Mouse (Mus musculus) midbrain, embryonic 10.5 days (tissue): ENCODE data around the gene Rbm38. TPM values are rescaled to one million over a fixed set of nuclear protein-coding genes. Genes with fewer than 3 reads are reported as not detected.

Source experiments
- DNase-seq: peaks from one replicate; pipeline ENCODE4 v3.0.0-alpha.2; 2017; ENCODE audit warnings: low spot score
- H3K27ac ChIP-seq: fragments of 300-500 bp; sonication (generic); replicated peaks from 2 replicates; pipeline ENCODE4 v1.5.1; 2016; ENCODE audit warnings: mild to moderate bottlenecking
- H3K27me3 ChIP-seq: fragments of 300-500 bp; sonication (generic); 2 replicates; pipeline ENCODE4 v1.6.1; 2016; ENCODE audit warnings: low read depth, mild to moderate bottlenecking; ENCODE audit not compliant: poor library complexity, severe bottlenecking
- H3K36me3 ChIP-seq: fragments of 300-500 bp; sonication (generic); 2 replicates; pipeline ENCODE4 v1.6.1; 2016; ENCODE audit warnings: mild to moderate bottlenecking, moderate library complexity
- H3K4me1 ChIP-seq: fragments of 300-500 bp; sonication (generic); 2 replicates; pipeline ENCODE4 v1.6.1; 2016
- H3K4me3 ChIP-seq: fragments of 300-500 bp; sonication (generic); 2 replicates; pipeline ENCODE4 v1.5.1; 2016; ENCODE audit warnings: mild to moderate bottlenecking, moderate library complexity
- H3K9me3 ChIP-seq: fragments of 300-500 bp; sonication (generic); replicated peaks from 2 replicates; pipeline ENCODE4 v1.6.1; 2016; ENCODE audit warnings: mild to moderate bottlenecking
- WGBS: fragments of 180-500 bp; shearing (Covaris S2); methylation state at CpG from one replicate; pipeline ENCODE4 v1.1.7; 2016; 5-methylcytosine and 5-hydroxymethylcytosine counted together
- polyA plus RNA-seq: library from polyadenylated mRNA; unstranded; fragments of >200 nt; fragmentation: Nextera tagmentation; extraction: Ambion mirVana; gene quantifications from 2 replicates; pipeline ENCODE4 v1.2.1, GENCODE M21; 2016

Rbm38 gene
- polyA plus RNA-seq, 1 experiment from 2014 or later, result 107 TPM

- Histone ChIP-seq H3K36me3 (peaks cover 100% of the 10 kb centered on the region), H3K4me1 (peaks cover 44% of the 10 kb centered on the region)
These were observed 8.3 kb downstream of the Rbm38 start for GRCm38 (mm10) chr2:173028508-173029031.

DNA sequence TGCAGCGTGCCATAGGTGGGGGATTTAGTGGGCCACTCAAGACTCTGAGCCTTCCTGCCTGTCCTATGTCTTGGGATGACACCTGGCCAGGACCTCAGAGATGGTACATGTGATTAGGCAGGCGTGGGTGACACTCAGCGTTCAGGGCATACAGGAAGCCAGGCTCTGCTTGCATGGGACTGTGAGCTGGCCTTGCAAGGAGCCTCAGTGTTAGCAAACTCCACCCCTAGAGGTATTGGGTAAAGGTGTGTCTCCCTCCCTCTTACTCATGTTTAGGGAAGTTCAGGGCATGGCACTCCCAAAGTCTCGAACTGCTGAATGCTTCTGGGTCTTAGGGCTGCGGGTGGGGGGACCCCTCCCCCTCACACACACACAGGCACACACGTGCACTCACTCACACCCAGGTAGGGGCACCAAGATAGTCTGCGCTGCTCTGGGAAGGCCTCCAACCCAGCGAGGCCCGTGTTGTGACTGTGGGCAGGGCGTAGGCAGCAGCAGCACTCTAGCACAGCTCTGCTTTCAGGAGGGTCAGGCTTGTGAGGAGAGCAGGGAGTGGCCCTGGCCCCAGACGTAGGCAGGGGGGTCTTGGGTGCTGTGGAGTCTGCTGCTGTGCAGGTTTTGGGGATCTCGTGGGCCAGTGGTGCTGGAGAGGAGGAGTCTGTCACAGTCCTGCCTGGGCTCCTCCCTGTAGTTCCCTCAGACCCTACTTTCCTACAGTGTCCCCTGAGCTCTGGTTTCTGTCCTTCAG lies 10.5 kb downstream of the Rbm38 start:
- DNase-seq, result no peak
- Histone ChIP-seq H3K36me3 (peaks cover 100% of the 10 kb centered on the region), H3K4me1 (peaks cover 22% of the 10 kb centered on the region), H3K9me3 (no peaks in the 10 kb centered on the region), H3K4me3 (no peak overlapping the region), H3K27me3 (no peaks in the 10 kb centered on the region), H3K27ac (no peak overlapping the region)
- WGBS, result 82% methylated on average over 12 of the region's 12 CpGs

More at GRCm38 (mm10) chr2:173028508-173029031, 8.3 kb downstream of the Rbm38 start:
- Histone ChIP-seq H3K27me3 (no peaks in the 10 kb centered on the region), H3K27ac (no peak overlapping the region), H3K9me3 (no peaks in the 10 kb centered on the region), H3K4me3 (no peak overlapping the region)
- WGBS, result 95% methylated on average over 3 of the region's 3 CpGs
- no peak for DNase-seq

GRCm38 (mm10) chr2:173033531-173033930 lies 13.2 kb downstream of the Rbm38 start:
- H3K4me1 ChIP-seq, result 0 out of 2 replicates have a peak, but pooled peaks cover 7% of the 10 kb centered on the region
- no peaks in the 10 kb centered on the region for H3K9me3 ChIP-seq
- H3K27me3 ChIP-seq, result no peaks in the 10 kb centered on the region
- H3K4me3 ChIP-seq, result no peak overlapping the region
- no peak overlapping the region for H3K27ac ChIP-seq
- DNase-seq, result no peak
- 95% methylated on average over 13 of the region's 13 CpGs for WGBS
- H3K36me3 ChIP-seq, result peaks cover 81% of the 10 kb centered on the region

DNA sequence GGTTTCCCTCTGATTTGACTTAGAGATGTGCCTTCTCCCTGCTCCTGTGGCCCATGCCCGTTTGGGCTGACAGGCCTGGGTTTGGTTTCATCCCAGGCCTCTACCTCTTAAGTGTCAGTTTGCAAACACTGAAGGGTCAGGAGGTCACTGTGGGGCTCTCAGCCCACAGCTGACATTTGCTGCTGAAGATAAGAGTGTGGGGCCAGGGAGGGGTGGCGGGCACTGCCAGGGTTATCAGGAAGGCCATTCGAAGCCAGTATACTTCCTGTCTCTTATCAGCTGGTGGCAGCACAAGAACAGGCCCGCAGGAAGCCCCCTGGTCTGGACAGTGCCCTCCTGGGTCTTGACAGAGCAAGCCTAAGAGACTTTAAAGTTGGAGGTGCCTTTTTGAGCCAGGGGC lies 14.7 kb downstream of the Rbm38 start:
- no peaks in the 10 kb centered on the region for H3K9me3 ChIP-seq
- no peak for DNase-seq
- 88% methylated on average over 4 of the region's 4 CpGs for WGBS
- H3K27me3 ChIP-seq, result no peaks in the 10 kb centered on the region
- H3K4me1 ChIP-seq, result 0 out of 2 replicates have a peak, but pooled peaks cover 7% of the 10 kb centered on the region
- H3K36me3 ChIP-seq, result peaks cover 67% of the 10 kb centered on the region
- no peak overlapping the region for H3K27ac ChIP-seq
- no peak overlapping the region for H3K4me3 ChIP-seq

DNA sequence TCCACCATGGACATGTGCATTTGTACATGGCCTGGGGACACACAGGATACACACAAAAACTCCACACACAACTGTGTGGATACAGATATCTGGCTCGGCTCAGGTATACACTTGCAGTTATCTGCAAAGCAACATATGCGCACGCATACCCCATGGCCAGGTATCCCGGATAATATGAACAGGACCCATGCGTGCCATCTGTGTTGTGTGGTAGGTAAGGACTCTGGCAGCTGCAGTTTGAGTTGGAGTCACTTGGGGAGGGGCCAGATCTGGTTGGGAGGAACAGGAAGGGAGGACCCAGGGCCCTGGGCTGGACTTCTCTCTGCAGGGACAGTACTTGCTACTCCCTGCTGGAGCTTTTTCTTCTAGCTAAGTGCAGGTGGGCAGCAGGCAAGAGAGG lies 15.4 kb downstream of the Rbm38 start:
- H3K27me3 ChIP-seq, result no peaks in the 10 kb centered on the region
- 0 out of 2 replicates have a peak, but pooled peaks cover 7% of the 10 kb centered on the region for H3K4me1 ChIP-seq
- 0 out of 2 replicates have a peak overlapping the region, but pooled peaks have one; percentile 38 for H3K27ac ChIP-seq
- DNase-seq, result no peak
- no peaks in the 10 kb centered on the region for H3K9me3 ChIP-seq
- H3K36me3 ChIP-seq, result peaks cover 60% of the 10 kb centered on the region
- WGBS, result 95% methylated on average over 5 of the region's 5 CpGs
- no peak overlapping the region for H3K4me3 ChIP-seq

DNA sequence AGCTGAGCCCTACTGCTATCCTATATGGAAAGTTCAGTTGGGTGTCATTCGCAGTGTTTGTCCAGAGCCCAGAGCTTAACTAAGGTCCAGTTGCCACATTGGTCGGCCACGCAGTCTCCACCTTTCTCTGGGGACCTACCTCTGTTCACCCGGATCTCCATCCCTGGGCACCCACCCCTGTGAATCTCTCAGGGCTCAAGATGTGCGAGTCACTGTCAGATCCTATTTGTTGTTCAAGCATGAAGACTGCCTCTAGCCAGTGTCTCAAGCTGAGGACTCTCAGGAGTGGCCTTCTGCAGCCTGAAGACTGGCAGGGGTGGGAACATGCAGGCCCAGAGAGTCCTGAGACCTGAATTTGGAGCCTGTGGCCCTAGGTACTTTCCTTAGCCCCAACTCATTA lies 15.8 kb downstream of the Rbm38 start:
- no peaks in the 10 kb centered on the region for H3K9me3 ChIP-seq
- peak overlapping the region; percentile 38; the same call in 1 of the 2 replicates for H3K27ac ChIP-seq
- peaks cover 56% of the 10 kb centered on the region for H3K36me3 ChIP-seq
- H3K4me1 ChIP-seq, result 0 out of 2 replicates have a peak, but pooled peaks cover 7% of the 10 kb centered on the region
- no peaks in the 10 kb centered on the region for H3K27me3 ChIP-seq
- no peak for DNase-seq
- H3K4me3 ChIP-seq, result no peak overlapping the region
- 86% methylated on average over 5 of the region's 5 CpGs for WGBS

DNA sequence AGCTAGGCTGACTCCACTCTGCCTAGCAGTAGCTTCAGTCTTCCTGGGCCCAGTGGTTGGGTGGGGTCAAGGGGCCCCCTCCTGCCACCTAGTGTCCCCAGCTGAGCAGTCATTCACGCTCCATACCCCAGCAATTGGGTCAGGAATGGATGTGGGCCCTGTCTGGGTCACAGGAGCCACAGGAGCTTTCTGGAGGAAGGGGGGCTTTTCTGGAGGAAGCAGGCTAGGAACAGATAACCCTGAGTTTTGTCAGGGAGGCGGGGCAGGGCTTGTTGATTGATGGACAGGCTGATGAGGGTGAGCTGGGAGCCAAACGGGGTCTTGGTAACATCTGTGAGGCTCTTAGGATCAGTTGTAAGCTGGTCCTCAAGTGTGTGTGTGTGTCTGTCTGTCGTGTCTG lies 16.3 kb downstream of the Rbm38 start:
- peaks cover 51% of the 10 kb centered on the region for H3K36me3 ChIP-seq
- no peaks in the 10 kb centered on the region for H3K9me3 ChIP-seq
- WGBS, result 78% methylated on average over 4 of the region's 4 CpGs
- no peaks in the 10 kb centered on the region for H3K27me3 ChIP-seq
- no peak for DNase-seq
- H3K4me1 ChIP-seq, result 0 out of 2 replicates have a peak, but pooled peaks cover 7% of the 10 kb centered on the region
- peak overlapping the region; percentile 38; the same call in 1 of the 2 replicates for H3K27ac ChIP-seq
- H3K4me3 ChIP-seq, result no peak overlapping the region

DNA sequence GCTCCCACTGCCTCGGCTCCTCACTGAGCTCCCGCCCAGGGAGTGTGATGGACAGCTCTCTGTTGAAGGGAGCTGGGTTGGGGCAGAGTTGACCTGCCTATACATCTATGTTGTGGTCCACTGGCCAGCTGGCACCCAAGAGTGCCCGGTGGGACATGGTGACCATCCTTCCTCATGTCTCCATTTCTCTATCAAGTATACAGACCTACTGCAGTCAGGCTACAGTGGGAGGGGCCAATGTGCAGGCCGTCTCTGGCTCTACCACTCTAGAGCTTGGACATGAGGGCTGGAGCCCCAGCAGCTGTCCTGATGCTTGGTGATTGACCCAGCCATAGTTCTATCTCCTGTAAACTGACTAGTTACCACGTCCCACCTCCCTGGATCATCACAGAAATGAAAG lies 17.0 kb downstream of the Rbm38 start:
- Histone ChIP-seq H3K27ac (no peak overlapping the region; the same call in 1 of the 2 replicates), H3K36me3 (peaks cover 43% of the 10 kb centered on the region), H3K4me3 (no peak overlapping the region), H3K27me3 (no peaks in the 10 kb centered on the region), H3K4me1 (peaks cover 8% of the 10 kb centered on the region; the same call in 1 of the 2 replicates), H3K9me3 (no peaks in the 10 kb centered on the region)
- 80% methylated on average over 5 of the region's 5 CpGs for WGBS
- no peak for DNase-seq

- no peak for DNase-seq
- H3K27me3 ChIP-seq, result no peaks in the 10 kb centered on the region
- no peaks in the 10 kb centered on the region for H3K9me3 ChIP-seq
- peak overlapping the region; percentile 38 for H3K27ac ChIP-seq
- no peak overlapping the region for H3K4me3 ChIP-seq
- WGBS, result 75% methylated on average over 7 of the region's 7 CpGs
- peaks cover 15% of the 10 kb centered on the region for H3K4me1 ChIP-seq
- H3K36me3 ChIP-seq, result peaks cover 37% of the 10 kb centered on the region
These were observed 17.7 kb downstream of the Rbm38 start for GRCm38 (mm10) chr2:173037827-173038607.

- WGBS, result 96% methylated on average over 4 of the region's 4 CpGs
These were observed 18.7 kb downstream of the Rbm38 start for GRCm38 (mm10) chr2:173039041-173039440.

DNA sequence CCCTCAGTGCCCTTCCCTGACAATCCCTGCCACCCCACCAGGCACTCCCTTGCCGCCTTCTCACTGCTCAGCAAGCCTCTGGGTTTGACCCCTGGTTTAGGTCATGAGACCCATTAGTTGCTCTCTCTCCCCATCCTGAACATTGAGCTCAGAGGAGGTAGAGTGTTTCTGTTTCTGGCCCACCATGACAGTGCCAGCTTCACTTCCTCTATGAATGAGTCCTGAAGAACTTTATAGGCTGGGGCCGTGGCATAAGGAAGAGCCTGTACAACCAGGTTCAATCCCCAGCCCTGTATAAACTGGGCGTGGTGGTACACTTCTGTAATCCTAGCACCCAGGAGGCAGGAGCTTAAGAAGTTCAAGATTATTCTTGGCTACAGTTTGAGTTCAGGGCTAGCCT lies 20.5 kb downstream of the Rbm38 start:
- H3K4me3 ChIP-seq, result no peak overlapping the region
- H3K36me3 ChIP-seq, result peaks cover 9% of the 10 kb centered on the region; the same call in 1 of the 2 replicates
- H3K27me3 ChIP-seq, result no peaks in the 10 kb centered on the region
- H3K4me1 ChIP-seq, result peaks cover 16% of the 10 kb centered on the region
- WGBS, result 85% methylated on average over 3 of the region's 3 CpGs
- H3K27ac ChIP-seq, result no peak overlapping the region
- no peaks in the 10 kb centered on the region for H3K9me3 ChIP-seq
- DNase-seq, result no peak

More at GRCm38 (mm10) chr2:173039041-173039440, 18.7 kb downstream of the Rbm38 start:
- H3K4me3 ChIP-seq, result no peak overlapping the region
- peaks cover 26% of the 10 kb centered on the region for H3K36me3 ChIP-seq
- no peak for DNase-seq
- H3K27me3 ChIP-seq, result no peaks in the 10 kb centered on the region
- peaks cover 16% of the 10 kb centered on the region for H3K4me1 ChIP-seq
- H3K27ac ChIP-seq, result no peak overlapping the region
- H3K9me3 ChIP-seq, result no peaks in the 10 kb centered on the region

DNA sequence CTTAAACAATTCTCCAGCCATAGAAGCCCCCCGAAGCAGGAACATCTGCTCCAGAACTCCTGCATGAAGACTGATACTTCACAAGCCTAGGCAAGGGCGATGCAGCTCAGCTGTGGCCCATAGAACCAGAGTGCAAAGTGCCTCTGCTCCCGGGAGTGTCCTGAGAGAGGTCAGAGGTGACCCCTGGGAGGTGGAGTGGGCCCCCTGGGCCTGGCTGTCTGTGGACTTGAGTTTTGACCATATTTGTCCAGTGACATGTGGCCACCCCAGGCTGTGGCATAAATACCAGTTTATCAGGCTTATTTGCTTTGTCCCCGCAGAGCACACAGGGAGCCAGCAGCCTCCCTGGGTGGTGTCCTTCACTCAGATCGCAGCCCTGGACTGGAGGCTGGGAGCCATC lies 20.9 kb downstream of the Rbm38 start:
- 65% methylated on average over 5 of the region's 5 CpGs for WGBS
- Histone ChIP-seq H3K4me3 (no peak overlapping the region), H3K4me1 (peaks cover 12% of the 10 kb centered on the region), H3K9me3 (no peaks in the 10 kb centered on the region), H3K27ac (no peak overlapping the region), H3K36me3 (peaks cover 5% of the 10 kb centered on the region; the same call in 1 of the 2 replicates), H3K27me3 (no peaks in the 10 kb centered on the region)
- DNase-seq, result no peak
